Mouse (Mus musculus): Measurements from ENCODE around the gene Isg20l2. TPM values are rescaled to one million over a fixed set of nuclear protein-coding genes. Genes with fewer than 3 reads are reported as not detected.

Gene Isg20l2
- polyA plus RNA-seq, 1 experiment, result 11.0 TPM

DNA sequence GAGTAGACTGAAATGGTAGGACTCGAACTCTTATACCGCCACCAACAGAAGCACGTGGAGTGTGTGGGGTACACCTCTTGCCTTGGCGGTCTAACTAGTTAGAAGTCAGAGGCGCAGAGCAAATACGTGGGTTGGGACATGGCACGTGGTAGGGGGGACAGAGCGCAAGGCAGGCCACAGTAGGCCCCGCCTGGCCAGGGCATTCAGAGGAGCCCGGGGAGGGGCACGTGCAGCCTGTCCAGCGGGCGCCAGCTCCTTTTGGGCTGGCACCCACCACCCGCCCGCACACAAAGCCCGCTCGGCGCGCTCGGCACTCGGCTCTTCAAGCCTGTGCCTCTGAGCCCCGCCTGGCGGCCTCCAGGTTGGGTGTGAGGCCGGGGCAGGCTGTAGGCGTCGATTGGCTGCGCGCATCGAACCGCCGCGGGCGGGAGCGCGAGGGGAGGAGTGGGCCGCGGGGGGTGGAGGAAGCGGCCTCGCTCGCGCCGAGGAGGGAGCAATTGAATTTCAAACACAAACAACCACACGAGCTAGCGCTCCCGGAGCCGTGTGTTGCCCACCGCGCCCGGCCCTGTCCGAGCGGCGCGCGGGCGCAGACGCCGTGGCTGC, 24.1 kb upstream of the Isg20l2 start, which contains the start of gene Hdgf:
Gene Hdgf (plus strand): TSS at position 442 of the 606 bp plus-strand sequence.
- Histone ChIP-seq H3K27ac (ENCODE audit: insufficient read depth, low read depth, low read length) (peak within 1 kb of the TSS; percentile 94), H3K27me3 (replicated peaks; ENCODE audit: control insufficient read depth, insufficient read depth, low read length) (no peaks in the 10 kb centered on the region), H3K4me1 (ENCODE audit: control insufficient read depth, insufficient read depth, low read length) (peaks cover 25% of the 10 kb centered on the region), H3K4me3 (ENCODE audit: insufficient read depth, low read depth, low read length) (peak within 1 kb of the TSS; percentile 67), H3K36me3 (ENCODE audit: control insufficient read depth, insufficient read depth, low read length) (no peaks in the 10 kb centered on the region)
- TF ChIP-seq CTCF (conservative IDR thresholded peaks at IDR 0.05; ENCODE audit: insufficient read depth, insufficient read length, low read depth, low read length), result no peak
- peak; percentile 21 for TF ChIP-seq POLR2A (IDR thresholded peaks at IDR 0.05; ENCODE audit: low read depth, low read length)
- under 1% methylated on average over 56 of the region's 57 CpGs for WGBS
- DNase-seq, result peak; percentile 97

DNA sequence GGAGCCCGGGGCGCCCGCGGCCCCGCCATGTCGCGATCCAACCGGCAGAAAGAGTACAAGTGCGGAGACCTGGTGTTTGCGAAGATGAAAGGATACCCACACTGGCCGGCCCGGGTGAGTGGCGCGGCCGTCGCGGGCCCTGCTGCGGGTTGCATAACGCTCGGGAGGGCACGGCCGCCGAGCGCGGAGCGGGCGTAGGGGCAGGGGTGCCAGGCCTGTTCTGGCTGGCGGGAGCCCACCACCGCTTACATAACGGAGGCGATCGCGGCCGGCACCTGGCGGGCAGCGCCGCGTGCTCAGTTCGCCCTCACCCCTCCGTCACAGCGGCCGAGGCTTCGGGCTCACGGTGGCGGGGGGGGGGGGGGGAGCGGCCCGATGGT, 23.5 kb upstream of the Isg20l2 start:
- H3K36me3 ChIP-seq (ENCODE audit: control insufficient read depth, insufficient read depth, low read length), result no peaks in the 10 kb centered on the region
- WGBS, result under 1% methylated on average over 47 of the region's 47 CpGs
- peak overlapping the region; percentile 94 for H3K27ac ChIP-seq (ENCODE audit: insufficient read depth, low read depth, low read length)
- no peaks in the 10 kb centered on the region for H3K27me3 ChIP-seq (replicated peaks; ENCODE audit: control insufficient read depth, insufficient read depth, low read length)
- TF ChIP-seq CTCF (conservative IDR thresholded peaks at IDR 0.05; ENCODE audit: insufficient read depth, insufficient read length, low read depth, low read length) (no peak), POLR2A (IDR thresholded peaks at IDR 0.05; ENCODE audit: low read depth, low read length) (no peak)
- DNase-seq, result peak; percentile 71
- H3K4me3 ChIP-seq (ENCODE audit: insufficient read depth, low read depth, low read length), result peak overlapping the region; percentile 67
- H3K4me1 ChIP-seq (ENCODE audit: control insufficient read depth, insufficient read depth, low read length), result peaks cover 28% of the 10 kb centered on the region

DNA sequence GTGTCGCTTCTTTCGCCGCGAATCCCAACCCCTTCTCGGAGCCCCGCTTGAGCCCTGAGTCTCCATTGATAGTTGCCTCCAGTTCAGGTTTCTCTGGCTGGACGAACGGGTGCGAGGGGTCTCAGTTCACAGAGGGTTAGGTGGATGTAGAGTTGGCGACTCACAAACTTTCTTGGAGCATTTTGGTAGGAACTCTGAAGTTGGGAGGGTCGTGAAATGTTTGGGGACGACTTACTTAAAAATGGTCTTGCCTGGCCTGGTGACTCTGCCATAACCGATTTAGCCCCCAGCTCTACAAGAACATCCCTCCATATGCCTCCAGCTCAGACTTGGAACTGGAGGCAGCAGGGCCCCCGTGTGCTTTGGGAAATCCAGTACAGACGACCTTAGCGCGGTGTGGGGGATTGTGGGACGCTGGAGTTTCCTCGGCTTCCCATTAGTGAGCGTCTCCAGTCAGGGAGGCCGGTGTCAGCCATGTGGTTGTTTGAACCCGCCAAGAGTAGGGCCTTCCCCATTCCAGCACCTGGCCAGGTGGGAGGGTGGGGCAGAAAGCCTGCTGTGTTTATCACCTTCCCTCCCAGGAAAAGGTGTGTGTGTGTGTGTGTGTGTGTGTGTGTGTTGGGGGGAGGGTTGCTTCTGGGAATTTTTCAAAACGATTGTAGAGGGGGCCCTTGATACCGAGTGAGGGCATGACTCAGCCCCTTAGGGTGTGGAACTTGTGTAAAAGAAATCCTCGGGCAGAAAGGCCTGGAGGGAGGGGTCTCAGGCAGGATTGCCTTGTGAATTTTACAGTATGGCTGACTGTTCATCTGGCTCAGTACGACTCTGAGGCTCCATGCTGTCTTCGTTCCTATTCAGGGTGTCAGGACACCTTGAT, 22.9 kb upstream of the Isg20l2 start:
- no peaks in the 10 kb centered on the region for H3K27me3 ChIP-seq (replicated peaks; ENCODE audit: control insufficient read depth, insufficient read depth, low read length)
- peak overlapping the region; percentile 94 for H3K27ac ChIP-seq (ENCODE audit: insufficient read depth, low read depth, low read length)
- H3K36me3 ChIP-seq (ENCODE audit: control insufficient read depth, insufficient read depth, low read length), result no peaks in the 10 kb centered on the region
- H3K4me1 ChIP-seq (ENCODE audit: control insufficient read depth, insufficient read depth, low read length), result peaks cover 28% of the 10 kb centered on the region
- peak; percentile 60 for DNase-seq
- TF ChIP-seq POLR2A (IDR thresholded peaks at IDR 0.05; ENCODE audit: low read depth, low read length), result no peak
- TF ChIP-seq CTCF (conservative IDR thresholded peaks at IDR 0.05; ENCODE audit: insufficient read depth, insufficient read length, low read depth, low read length), result no peak
- H3K4me3 ChIP-seq (ENCODE audit: insufficient read depth, low read depth, low read length), result peak overlapping the region; percentile 67
- under 1% methylated on average over 27 of the region's 27 CpGs for WGBS

DNA sequence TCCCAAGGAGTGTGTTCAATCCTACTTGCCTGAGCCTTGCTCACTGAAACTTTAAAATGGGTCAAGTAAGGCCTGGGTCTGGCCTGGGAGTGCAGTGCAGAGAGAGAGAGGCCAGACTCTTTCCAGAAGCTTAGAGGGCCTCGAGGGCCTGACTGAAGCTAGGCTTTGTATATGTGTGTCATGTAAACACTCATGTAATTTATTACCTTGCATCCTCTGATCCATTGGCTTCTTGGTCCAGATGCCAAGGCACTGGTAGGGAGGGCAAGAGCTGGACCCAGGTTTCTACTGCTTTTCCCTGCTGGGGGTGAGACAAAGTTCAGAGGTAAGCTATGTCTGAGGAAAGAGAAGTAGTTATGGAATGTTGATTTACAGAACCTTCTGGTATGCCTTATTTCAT, 22.2 kb upstream of the Isg20l2 start:
- 0% methylated on average over 1 of the region's 1 CpGs for WGBS
- DNase-seq, result peak; percentile 70
- peak overlapping the region; percentile 67 for H3K4me3 ChIP-seq (ENCODE audit: insufficient read depth, low read depth, low read length)
- H3K36me3 ChIP-seq (ENCODE audit: control insufficient read depth, insufficient read depth, low read length), result no peaks in the 10 kb centered on the region
- TF ChIP-seq CTCF (conservative IDR thresholded peaks at IDR 0.05; ENCODE audit: insufficient read depth, insufficient read length, low read depth, low read length) (no peak), POLR2A (IDR thresholded peaks at IDR 0.05; ENCODE audit: low read depth, low read length) (no peak)
- peak overlapping the region; percentile 94 for H3K27ac ChIP-seq (ENCODE audit: insufficient read depth, low read depth, low read length)
- no peaks in the 10 kb centered on the region for H3K27me3 ChIP-seq (replicated peaks; ENCODE audit: control insufficient read depth, insufficient read depth, low read length)
- H3K4me1 ChIP-seq (ENCODE audit: control insufficient read depth, insufficient read depth, low read length), result peaks cover 28% of the 10 kb centered on the region

DNA sequence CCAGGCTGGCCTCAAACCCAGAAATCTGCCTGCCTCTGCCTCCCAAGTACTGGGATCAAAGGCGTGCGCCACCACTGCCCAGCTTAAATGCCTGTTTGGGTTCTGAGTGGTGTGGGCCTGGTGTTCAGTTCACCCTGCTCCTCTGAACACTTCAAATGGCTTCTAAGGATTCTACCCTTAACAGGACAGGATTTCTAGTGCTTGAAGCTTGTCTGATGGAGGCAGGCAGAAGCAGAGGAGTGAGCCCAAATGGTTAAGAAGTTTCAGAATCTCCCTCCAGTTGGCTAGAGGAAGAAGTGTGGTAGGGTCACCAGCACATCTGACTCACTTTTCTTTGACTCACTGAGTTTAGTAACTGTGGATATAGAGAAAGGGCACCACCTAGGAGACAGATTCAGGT, 20.7 kb upstream of the Isg20l2 start:
- Histone ChIP-seq H3K4me1 (ENCODE audit: control insufficient read depth, insufficient read depth, low read length) (peaks cover 28% of the 10 kb centered on the region), H3K27me3 (replicated peaks; ENCODE audit: control insufficient read depth, insufficient read depth, low read length) (no peaks in the 10 kb centered on the region), H3K27ac (ENCODE audit: insufficient read depth, low read depth, low read length) (peak overlapping the region; percentile 71), H3K4me3 (ENCODE audit: insufficient read depth, low read depth, low read length) (no peak overlapping the region), H3K36me3 (ENCODE audit: control insufficient read depth, insufficient read depth, low read length) (peaks cover 3% of the 10 kb centered on the region; the same call in 1 of the 2 replicates)
- WGBS, result 89% methylated on average over 2 of the region's 2 CpGs
- TF ChIP-seq CTCF (conservative IDR thresholded peaks at IDR 0.05; ENCODE audit: insufficient read depth, insufficient read length, low read depth, low read length) (no peak), POLR2A (IDR thresholded peaks at IDR 0.05; ENCODE audit: low read depth, low read length) (no peak)
- DNase-seq, result no peak

DNA sequence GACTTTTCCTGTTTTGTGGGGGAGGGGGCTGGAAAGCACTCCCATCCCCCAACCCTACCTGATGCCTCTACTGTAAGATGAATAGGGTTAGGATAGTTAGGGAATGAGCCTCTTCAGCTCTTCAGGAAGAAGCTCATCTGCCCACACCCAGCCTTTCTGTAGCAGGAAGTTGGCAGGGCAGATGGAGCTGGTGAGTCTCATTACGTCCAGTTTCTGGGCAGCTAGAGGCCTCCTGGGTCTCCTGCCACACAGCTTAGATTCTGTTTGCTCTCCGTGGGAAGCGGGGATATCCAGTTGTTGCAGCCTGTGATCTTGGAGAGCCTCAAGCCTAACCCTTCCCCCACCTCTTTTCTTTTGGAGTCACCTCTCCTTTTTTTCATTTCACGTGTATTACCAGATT, 20.2 kb upstream of the Isg20l2 start:
- Histone ChIP-seq H3K27me3 (replicated peaks; ENCODE audit: control insufficient read depth, insufficient read depth, low read length) (no peaks in the 10 kb centered on the region), H3K27ac (ENCODE audit: insufficient read depth, low read depth, low read length) (peak overlapping the region; percentile 71), H3K4me3 (ENCODE audit: insufficient read depth, low read depth, low read length) (peak overlapping the region; percentile 76), H3K4me1 (ENCODE audit: control insufficient read depth, insufficient read depth, low read length) (peaks cover 28% of the 10 kb centered on the region), H3K36me3 (ENCODE audit: control insufficient read depth, insufficient read depth, low read length) (peaks cover 3% of the 10 kb centered on the region; the same call in 1 of the 2 replicates)
- TF ChIP-seq CTCF (conservative IDR thresholded peaks at IDR 0.05; ENCODE audit: insufficient read depth, insufficient read length, low read depth, low read length) (no peak), POLR2A (IDR thresholded peaks at IDR 0.05; ENCODE audit: low read depth, low read length) (no peak)
- 6% methylated on average over 4 of the region's 4 CpGs for WGBS
- no peak for DNase-seq
